Mouse (Mus musculus) telencephalon, adult 2 months (tissue): ENCODE results near the gene Asphd1.
A peak's percentile ranks its signal among the peaks of the same experiment; 100 is the strongest.
"Not testable (repeated sequence)": the region's sequence is repeated elsewhere in the genome, so short reads cannot be mapped to it uniquely, and the experiment has no call there.

Experiments
- DNase-seq: peaks from one replicate; pipeline ENCODE4 v3.0.0-alpha.2; 2011; ENCODE audit warnings: low read depth, low spot score

The Asphd1 gene

DNA sequence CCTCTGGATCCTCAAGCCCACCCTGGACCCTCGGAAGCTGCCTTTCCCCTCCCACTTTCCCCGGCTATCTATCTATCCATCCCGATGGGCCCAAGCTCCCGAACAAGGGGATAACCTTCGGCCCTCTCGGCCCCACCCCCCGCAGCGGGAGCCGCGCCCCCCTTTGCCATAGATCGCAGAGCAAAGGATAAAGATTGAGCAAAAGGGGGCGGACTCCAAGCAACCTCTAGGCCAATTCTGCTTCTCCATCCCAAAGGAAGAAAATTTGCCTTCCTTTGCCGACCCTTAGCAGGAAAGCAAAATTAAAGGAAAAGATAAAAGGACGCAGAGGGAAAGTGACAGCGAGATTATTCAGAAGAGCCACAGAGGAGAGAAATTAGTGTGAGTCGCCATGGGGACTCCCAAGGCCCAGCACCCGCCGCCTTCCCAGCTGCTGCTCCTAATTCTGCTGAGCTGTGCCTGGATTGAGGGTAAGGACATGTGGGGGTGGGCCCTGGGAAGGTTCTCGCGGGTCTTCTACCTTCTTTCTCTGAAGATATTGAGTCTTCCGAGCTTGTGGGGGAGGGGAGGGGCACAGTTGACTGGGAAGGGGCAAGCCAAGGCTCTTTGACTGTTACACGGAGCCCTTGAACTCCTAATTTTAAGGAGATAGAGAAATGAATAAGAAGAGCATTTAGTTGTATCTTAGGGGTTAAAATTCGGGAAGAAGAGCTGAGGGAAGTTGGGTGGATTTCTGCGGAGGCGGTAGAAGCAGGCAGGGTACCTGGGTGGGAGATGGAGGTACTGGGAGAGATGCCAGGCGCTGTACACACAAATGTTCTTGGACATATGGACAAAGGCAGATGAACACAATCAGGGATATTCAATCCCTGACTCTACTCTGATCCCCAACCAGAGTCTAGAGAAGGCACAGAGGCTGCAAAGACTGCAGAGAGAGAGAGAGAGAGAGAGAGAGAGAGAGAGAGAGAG is 1.5 kb upstream of the Asphd1 start:
- DNase-seq: no peak

- peak; percentile 93 for DNase-seq
Observed at GRCm38 (mm10) chr7:126949793-126950646, 638 bp upstream of the Asphd1 start, which contains the start of gene Sez6l2. Sez6l2 (plus strand) TSS chr7:126950563.

- DNase-seq: no peak
Observed at GRCm38 (mm10) chr7:126948626-126949025, 756 bp downstream of the Asphd1 start.

- DNase-seq: no peak
Observed at GRCm38 (mm10) chr7:126946530-126946929, 2.9 kb downstream of the Asphd1 start.

DNA sequence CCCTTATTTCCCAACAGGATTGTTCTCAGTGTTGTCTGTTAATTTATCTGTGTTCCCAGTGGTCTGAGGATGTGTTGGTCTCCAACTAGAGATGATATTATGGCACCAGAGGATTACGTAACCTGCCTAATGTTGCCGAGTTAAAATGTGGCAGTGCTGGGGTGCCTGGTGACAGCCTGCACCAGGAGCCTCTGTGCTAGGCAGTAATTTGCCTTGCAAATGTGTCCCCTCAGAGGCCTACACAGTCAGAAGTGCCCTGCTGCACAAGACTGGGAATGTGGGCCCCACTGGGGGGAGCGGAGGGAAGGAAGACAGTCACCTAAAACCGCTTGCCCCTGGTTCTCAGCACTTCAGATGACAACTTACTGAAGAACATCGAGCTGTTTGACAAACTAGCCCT is 7.6 kb downstream of the Asphd1 start:
- DNase-seq: peak; percentile 62

- no peak for DNase-seq
Observed at GRCm38 (mm10) chr7:126941171-126941570, 8.2 kb downstream of the Asphd1 start.

DNA sequence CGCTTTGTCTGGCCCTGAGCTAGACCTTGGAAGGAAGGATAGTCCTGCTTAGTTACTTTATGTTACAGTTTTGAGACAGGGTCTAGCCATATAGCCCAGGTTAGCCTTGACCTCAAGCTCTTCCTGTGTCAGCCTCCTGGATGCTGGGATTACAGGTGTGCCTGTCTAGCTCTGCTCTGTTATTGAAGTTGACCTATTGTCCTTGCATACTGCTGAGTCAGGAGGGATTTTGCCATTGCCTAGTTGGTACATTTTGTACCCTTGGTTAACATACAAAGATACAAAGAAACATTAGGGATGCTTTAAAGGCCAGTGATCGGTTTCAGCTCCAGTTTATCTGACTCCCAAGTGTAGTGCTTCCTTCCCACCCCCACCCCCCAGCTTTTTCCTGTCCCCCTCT is 16.7 kb downstream of the Asphd1 start:
- DNase-seq: no peak

GRCm38 (mm10) chr7:126929046-126929445 is 20.3 kb downstream of the Asphd1 start:
- no peak for DNase-seq

GRCm38 (mm10) chr7:126928384-126929037 is 20.9 kb downstream of the Asphd1 start, which contains the start of gene Kctd13:
Kctd13 (plus strand) TSS chr7:126928879.
- peak; percentile 70 for DNase-seq

GRCm38 (mm10) chr7:126926299-126926698 is 23.1 kb downstream of the Asphd1 start:
- no peak for DNase-seq

- peak; percentile 73 for DNase-seq
Observed at GRCm38 (mm10) chr7:126923999-126924398, 25.4 kb downstream of the Asphd1 start.

DNA sequence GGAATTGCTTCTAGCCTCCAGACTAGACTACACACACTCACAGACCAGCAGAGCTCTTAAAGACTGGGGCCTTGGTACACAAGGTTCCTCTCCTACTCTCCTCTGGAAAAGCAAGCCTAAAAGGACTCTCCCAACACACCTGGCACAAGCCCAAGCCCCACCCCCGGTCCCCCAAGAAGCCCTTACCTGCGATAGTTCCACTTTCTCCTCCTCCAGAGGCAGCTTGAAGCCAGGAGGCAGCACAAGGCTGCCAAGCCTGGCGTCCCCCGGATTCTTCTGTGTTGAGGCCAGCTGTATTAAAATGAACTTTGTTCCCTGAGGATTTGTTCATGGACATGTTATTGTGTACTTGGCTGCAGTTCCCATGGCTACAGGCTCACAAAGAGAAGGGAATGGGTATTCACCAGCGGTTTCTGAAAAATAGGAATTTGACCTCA is 26.7 kb downstream of the Asphd1 start, which contains the start of gene Tmem219:
Gene Tmem219, minus strand, starts transcription at position 294 of the 437 bp plus-strand sequence.
- DNase-seq: no peak

GRCm38 (mm10) chr7:126921563-126921962 is 27.8 kb downstream of the Asphd1 start:
- DNase-seq: no peak

GRCm38 (mm10) chr7:126919973-126920372 is 29.4 kb downstream of the Asphd1 start:
- no peak for DNase-seq

GRCm38 (mm10) chr7:126918356-126918755 is 31.0 kb downstream of the Asphd1 start:
- DNase-seq: not testable (repeated sequence)

DNA sequence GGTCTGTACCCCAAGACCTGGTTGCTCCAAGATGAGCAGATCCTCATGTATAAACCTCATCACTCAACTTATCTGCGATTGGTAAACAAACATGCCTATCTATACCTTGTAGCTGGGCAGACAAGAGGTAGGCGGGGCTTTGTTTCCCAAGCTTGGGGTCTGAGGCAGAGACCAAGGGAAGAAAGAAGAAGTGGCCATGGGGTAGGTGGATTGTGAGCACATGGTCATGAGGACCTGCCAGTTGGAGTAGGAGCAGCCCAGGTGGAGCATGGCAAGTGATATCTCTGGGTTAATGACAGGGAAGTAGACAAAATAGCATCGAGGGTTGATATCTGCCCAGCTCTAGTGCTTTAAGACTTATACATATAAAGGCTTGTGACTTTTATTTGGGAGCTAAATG is 34.5 kb downstream of the Asphd1 start:
- DNase-seq: no peak

DNA sequence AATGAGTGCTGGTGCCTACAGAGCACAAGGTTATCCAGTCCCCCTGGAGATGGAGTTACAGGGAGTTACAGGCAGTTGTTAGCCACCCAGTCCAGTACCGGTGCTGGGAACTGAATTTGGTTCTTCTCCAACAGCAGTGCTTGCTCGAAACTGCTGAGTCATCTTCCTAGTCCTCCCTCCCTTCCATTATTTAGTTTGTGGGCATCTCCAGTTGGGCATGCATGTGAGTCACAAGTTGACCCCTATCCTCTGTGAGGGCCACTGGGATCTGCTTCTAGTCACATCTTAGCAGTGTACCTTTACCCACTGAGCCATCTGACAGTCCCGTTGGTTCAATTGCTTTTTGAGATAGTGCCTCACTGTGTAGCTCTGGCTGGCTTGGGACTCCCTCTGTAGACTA is 43.8 kb downstream of the Asphd1 start:
- no peak for DNase-seq

DNA sequence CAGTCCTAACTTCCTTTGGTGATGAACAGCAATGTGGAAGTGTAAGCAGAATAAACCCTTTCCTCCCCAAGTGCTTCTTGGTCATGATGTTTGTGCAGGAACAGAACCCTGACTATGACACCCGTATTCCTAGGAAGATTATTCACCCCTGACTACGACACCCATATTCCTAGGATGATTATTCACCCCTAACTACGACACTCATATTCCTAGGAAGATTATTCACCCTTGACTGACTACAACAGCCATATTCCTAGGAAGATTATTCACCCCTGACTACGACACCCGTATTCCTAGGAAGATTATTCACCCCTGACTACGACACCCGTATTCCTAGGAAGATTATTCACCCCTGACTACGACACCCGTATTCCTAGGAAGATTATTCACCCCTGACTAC is 49.6 kb downstream of the Asphd1 start:
- not testable (repeated sequence) for DNase-seq

- DNase-seq: peak; percentile 79
Observed at GRCm38 (mm10) chr7:126898102-126898990, 51.0 kb downstream of the Asphd1 start.

DNA sequence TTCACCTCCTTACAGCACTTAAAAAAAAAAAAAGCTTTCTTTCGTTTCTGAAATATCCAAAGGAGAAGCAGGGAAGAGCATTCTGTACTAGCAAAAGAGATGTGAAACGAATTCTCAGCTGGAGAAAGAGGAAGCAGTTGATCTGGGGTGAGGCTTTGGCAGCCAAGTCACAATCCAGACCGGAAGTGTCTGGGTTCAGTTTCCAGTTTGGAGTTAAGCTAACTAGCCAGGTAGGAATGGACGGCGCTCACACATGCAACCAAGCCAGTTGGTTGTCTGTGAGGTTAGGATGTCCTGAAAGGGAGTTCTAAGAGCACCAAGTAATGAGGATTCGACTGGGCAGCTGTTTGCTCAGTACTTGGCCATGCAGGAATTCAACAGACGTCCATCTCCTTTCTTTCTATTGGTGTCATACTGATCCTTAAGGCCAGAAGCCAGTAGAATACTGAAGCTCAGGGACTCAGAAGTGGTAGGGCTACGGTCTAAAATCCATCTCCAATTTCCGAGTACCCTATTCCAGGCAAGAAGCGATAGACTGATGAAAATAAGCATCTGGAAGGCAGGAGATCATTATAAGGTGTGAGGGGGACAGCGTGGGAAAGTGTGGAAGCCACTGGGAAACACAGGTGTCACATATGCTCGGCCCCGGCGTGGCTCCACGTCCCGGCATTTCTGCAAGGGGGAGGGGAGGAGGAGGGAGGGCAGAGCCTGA is 51.8 kb downstream of the Asphd1 start:
- DNase-seq: peak; percentile 38
